Mouse (Mus musculus) lung, postnatal 0 days (tissue): ENCODE results near the gene Perp.

Source experiments
- CTCF ChIP-seq: IDR thresholded peaks from 2 replicates; pipeline ENCODE4 v1.5.1; 2016; ENCODE audit warnings: antibody characterized with exemption, mild to moderate bottlenecking
- EP300 ChIP-seq: IDR thresholded peaks from 2 replicates; pipeline ENCODE4 v1.6.1; 2016; ENCODE audit warnings: antibody characterized with exemption, mild to moderate bottlenecking, control low read depth

DNA sequence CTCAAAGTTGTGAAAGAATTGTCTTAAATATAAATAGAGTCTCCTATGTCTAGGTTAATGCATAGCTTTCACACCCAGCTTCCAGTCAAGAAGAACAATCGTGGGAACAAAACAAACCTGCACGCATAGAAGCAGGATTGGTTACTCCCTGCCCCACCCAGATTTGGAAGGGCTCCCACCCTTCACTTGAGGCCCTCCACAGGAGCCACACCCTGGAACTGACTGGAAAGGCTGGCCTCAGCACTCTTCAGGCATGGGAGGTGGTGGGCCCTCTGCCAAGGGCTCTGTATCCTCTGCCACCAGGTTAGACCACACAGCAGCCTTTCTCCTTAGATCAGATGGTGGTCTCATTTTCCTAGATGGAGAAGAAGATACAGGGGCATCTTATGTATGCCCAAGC lies 26.2 kb downstream of the Perp start:
- TF ChIP-seq CTCF (no peak), EP300 (peak; percentile 67)
